Mouse (Mus musculus) thymus, adult 2 months (tissue): ENCODE measurements around the gene Ubxn4. TPM values are rescaled to one million over a fixed set of nuclear protein-coding genes. Genes with fewer than 3 reads are reported as not detected.
A peak's percentile ranks its signal among the peaks of the same experiment; 100 is the strongest.

Source experiments
- DNase-seq: peaks from one replicate; pipeline ENCODE4 v3.0.0; 2021
- H3K27ac ChIP-seq: fragments of 200-500 bp; 2 replicates; pipeline ENCODE4 v1.5.1; 2012; ENCODE audit warnings: low read length, control low read depth; ENCODE audit not compliant: control insufficient read depth, insufficient read depth
- H3K27me3 ChIP-seq: fragments of 200-500 bp; 2 replicates; pipeline ENCODE4 v1.6.1; 2012; ENCODE audit warnings: mild to moderate bottlenecking, low read length, moderate library complexity, mixed read lengths; ENCODE audit not compliant: control insufficient read depth, insufficient read depth
- H3K36me3 ChIP-seq: fragments of 200-500 bp; 2 replicates; pipeline ENCODE4 v1.6.1; 2012; ENCODE audit warnings: mild to moderate bottlenecking, low read length, moderate library complexity; ENCODE audit not compliant: control insufficient read depth, insufficient read depth
- H3K4me1 ChIP-seq: fragments of 200-500 bp; replicated peaks from 2 replicates; pipeline ENCODE4 v1.6.1; 2012; ENCODE audit warnings: low read length; ENCODE audit not compliant: control insufficient read depth, insufficient read depth
- H3K4me3 ChIP-seq: fragments of 200-500 bp; 2 replicates; pipeline ENCODE4 v1.5.1; 2012; ENCODE audit warnings: mild to moderate bottlenecking, low read length, control low read depth, moderate library complexity; ENCODE audit not compliant: control insufficient read depth, insufficient read depth
- CTCF ChIP-seq: fragments of 200-500 bp; IDR thresholded peaks from 2 replicates; pipeline ENCODE4 v1.5.1; 2012; ENCODE audit warnings: mild to moderate bottlenecking, control low read depth, low read length, moderate library complexity, borderline replicate concordance; ENCODE audit not compliant: control insufficient read depth, poor library complexity, insufficient read depth; ENCODE audit errors: extremely low read depth
- POLR2A ChIP-seq: fragments of 200-500 bp; IDR thresholded peaks from 2 replicates; pipeline ENCODE4 v1.6.1; 2012; ENCODE audit warnings: mild to moderate bottlenecking, low read length, control low read depth, moderate library complexity; ENCODE audit not compliant: control insufficient read depth, poor library complexity, insufficient read depth; ENCODE audit errors: extremely low read depth
- WGBS: fragments of 180-500 bp; shearing (Covaris S2); methylation state at CpG from one replicate; pipeline ENCODE4 v1.1.7; 2018; 5-methylcytosine and 5-hydroxymethylcytosine counted together
- polyA plus RNA-seq: library from polyadenylated mRNA; depleted of rRNA; stranded (reverse); fragments of >200 nt; gene quantifications from 2 replicates; pipeline ENCODE4 v1.2.3, GENCODE M21; 2012; rRNA removed

The Ubxn4 gene
- polyA plus RNA-seq = 25.4 and 26.7 TPM in 2 replicates

- Histone ChIP-seq H3K4me1 (peaks cover 5% of the 10 kb centered on the region), H3K27me3 (no peaks in the 10 kb centered on the region), H3K4me3 (peak within 1 kb of the TSS; percentile 87), H3K27ac (peak within 1 kb of the TSS; percentile 52), H3K36me3 (no peaks in the 10 kb centered on the region)
- no peak for TF ChIP-seq POLR2A
- no peak for TF ChIP-seq CTCF
- 23% methylated on average over 10 of the region's 10 CpGs for WGBS
- no peak for DNase-seq
Measured at GRCm38 (mm10) chr1:128243627-128243995, at the start of gene Ubxn4. Ubxn4 (plus strand) TSS chr1:128243964.

DNA sequence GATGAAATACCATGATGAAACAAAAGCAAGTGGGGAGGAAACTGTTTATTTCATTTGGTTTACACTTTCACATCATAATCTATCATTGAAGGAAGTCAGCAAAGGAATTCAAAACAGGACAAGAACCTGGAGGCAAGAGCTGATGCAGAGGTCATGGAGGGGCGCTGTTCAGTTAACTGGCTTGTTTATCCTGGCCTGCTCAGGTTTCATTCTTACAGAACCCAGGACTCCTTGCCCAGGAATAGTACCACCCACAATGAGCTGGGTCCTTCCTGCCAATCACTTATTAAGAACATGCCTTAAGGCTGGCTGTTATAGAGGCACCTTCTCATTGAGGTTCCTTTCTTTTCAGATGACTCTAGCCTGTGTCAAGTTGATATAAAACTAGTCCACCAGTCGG, 49.8 kb upstream of the Ubxn4 start:
- no peak for TF ChIP-seq POLR2A
- no peak for TF ChIP-seq CTCF
- H3K4me3 ChIP-seq = no peak overlapping the region
- H3K27me3 ChIP-seq = no peaks in the 10 kb centered on the region
- H3K4me1 ChIP-seq = no peaks in the 10 kb centered on the region
- H3K36me3 ChIP-seq = peaks cover 48% of the 10 kb centered on the region
- 93% methylated on average over 2 of the region's 2 CpGs for WGBS
- DNase-seq = no peak
- no peak overlapping the region for H3K27ac ChIP-seq

DNA sequence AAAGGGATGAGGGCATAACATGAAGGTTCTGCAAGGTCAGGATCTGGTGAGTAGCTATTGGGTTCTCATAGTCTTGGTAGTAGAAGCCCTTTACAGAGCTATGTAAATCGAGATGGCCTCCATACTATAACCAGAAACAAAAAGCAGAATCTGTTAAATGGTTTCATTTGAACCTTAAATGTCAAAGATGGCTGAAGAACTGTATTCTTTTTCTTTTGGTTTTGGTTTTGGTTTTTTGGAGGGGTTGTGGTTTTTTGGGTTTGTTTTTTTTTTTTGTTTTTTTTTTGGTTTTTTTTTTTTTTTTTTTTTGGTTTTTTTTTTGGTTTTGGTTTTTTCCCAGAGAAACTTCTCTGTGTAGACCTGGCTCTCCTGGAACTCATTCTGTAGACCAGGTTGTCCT, 46.4 kb upstream of the Ubxn4 start:
- no peaks in the 10 kb centered on the region for H3K4me1 ChIP-seq
- DNase-seq = no peak
- 69% methylated on average over 1 of the region's 1 CpGs for WGBS
- H3K4me3 ChIP-seq = no peak overlapping the region
- no peaks in the 10 kb centered on the region for H3K27me3 ChIP-seq
- peaks cover 53% of the 10 kb centered on the region for H3K36me3 ChIP-seq
- no peak overlapping the region for H3K27ac ChIP-seq
- no peak for TF ChIP-seq CTCF

DNA sequence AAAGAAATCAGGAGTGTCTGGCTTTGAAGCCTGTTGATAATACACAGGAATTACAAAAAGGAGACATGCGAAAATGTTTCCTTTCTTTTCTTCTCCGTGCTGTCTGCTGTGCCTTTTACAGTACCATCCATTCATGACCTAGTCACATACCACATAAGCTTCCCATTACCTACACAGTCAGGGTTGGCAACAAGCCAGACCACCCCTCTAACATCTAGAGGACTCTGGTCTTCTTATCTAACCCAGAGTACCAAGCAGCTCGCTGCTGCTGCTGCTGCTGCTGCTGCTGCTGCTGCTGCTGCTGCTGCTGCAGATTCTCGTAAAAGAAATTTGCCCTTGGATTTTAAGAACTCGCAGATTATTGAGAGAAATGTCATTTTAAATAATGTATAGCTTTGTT, 30.5 kb upstream of the Ubxn4 start:
- DNase-seq = no peak
- 81% methylated on average over 5 of the region's 5 CpGs for WGBS
- Histone ChIP-seq H3K4me1 (no peaks in the 10 kb centered on the region), H3K4me3 (no peak overlapping the region), H3K27ac (no peak overlapping the region), H3K27me3 (no peaks in the 10 kb centered on the region), H3K36me3 (peaks cover 43% of the 10 kb centered on the region)
- no peak for TF ChIP-seq POLR2A
- no peak for TF ChIP-seq CTCF

DNA sequence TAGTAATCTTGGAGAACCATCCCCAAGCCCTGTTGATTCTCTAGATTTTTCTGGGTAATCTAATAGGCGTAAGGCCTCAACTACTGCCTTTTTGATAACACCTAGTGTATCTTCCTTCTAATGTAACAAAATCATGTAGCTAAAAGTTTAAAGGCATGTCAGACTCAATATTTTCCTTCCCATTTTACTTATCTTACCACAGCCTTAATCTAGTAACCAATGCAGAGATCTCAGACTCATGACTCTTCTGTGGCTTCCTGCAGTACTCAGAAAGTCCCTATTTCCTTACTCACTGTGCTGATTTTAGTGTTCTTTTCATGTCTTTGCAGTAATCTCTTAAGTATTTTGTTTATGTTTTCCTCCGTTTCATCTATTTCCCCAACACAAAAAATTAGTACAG, 21.9 kb upstream of the Ubxn4 start:
- no peak overlapping the region for H3K27ac ChIP-seq
- H3K4me1 ChIP-seq = no peaks in the 10 kb centered on the region
- H3K36me3 ChIP-seq = peaks cover 47% of the 10 kb centered on the region
- no peak overlapping the region for H3K4me3 ChIP-seq
- no peak for TF ChIP-seq CTCF
- no peaks in the 10 kb centered on the region for H3K27me3 ChIP-seq
- 99% methylated on average over 2 of the region's 2 CpGs for WGBS
- no peak for DNase-seq

GRCm38 (mm10) chr1:128223304-128223703, 20.5 kb upstream of the Ubxn4 start:
- H3K27ac ChIP-seq = no peak overlapping the region
- WGBS = 91% methylated on average over 1 of the region's 1 CpGs

GRCm38 (mm10) chr1:128235181-128235580, 8.6 kb upstream of the Ubxn4 start:
- no peak for DNase-seq
- Histone ChIP-seq H3K36me3 (peaks cover 56% of the 10 kb centered on the region), H3K27me3 (no peaks in the 10 kb centered on the region), H3K4me3 (no peak overlapping the region), H3K27ac (no peak overlapping the region), H3K4me1 (no peaks in the 10 kb centered on the region)
- no peak for TF ChIP-seq CTCF
- no peak for TF ChIP-seq POLR2A
- WGBS = 98% methylated on average over 4 of the region's 4 CpGs

More at GRCm38 (mm10) chr1:128223304-128223703, 20.5 kb upstream of the Ubxn4 start:
- H3K4me1 ChIP-seq = no peaks in the 10 kb centered on the region
- H3K4me3 ChIP-seq = no peak overlapping the region
- no peak for DNase-seq
- H3K36me3 ChIP-seq = peaks cover 45% of the 10 kb centered on the region
- H3K27me3 ChIP-seq = no peaks in the 10 kb centered on the region
- TF ChIP-seq POLR2A (no peak), CTCF (no peak)
